Comparison of ENCODE assay signal across 13 mouse cellular contexts in genomic region chr9:103086736-103087135, GRCm38 (mm10).
"Had no signal": no experiment of that assay in that cellular context is flagged by ENCODE, and none has a peak within 500 bp of the region (broad histone marks: within the 10 kb centered on the region; RNA-seq: fewer than 3 reads in every experiment).

No protein-coding gene starts in this region.

- DNase-seq: kidney, postnatal 4 days; layer of hippocampus, adult 9-11 months; liver, postnatal 0 days; lung, embryonic 14.5 days; thymus, adult 18-20 months; thymus, postnatal 36 days had no signal

- ATAC-seq: liver, postnatal 0 days; lung, postnatal 0 days; midbrain, embryonic 15.5 days had no signal

- H3K4me2 ChIP-seq: limb, embryonic 12.5 days; limb, embryonic 15.5 days; liver, embryonic 11.5 days; lung, embryonic 14.5 days; midbrain, embryonic 15.5 days had no signal

- H3K27me3 ChIP-seq: limb, embryonic 15.5 days; midbrain, embryonic 15.5 days had no signal

- H3K9ac ChIP-seq: limb, embryonic 12.5 days; limb, embryonic 15.5 days; liver, embryonic 14.5 days; liver, postnatal 0 days; lung, embryonic 14.5 days; midbrain, embryonic 15.5 days had no signal

- H3K36me3 ChIP-seq: limb, embryonic 12.5 days; limb, embryonic 15.5 days; midbrain, embryonic 15.5 days had no signal

- H3K9me3 ChIP-seq: limb, embryonic 12.5 days; limb, embryonic 15.5 days; midbrain, embryonic 15.5 days had no signal

- H3K4me3 ChIP-seq: limb, embryonic 12.5 days; limb, embryonic 15.5 days; midbrain, embryonic 15.5 days had no signal

- H3K27ac ChIP-seq: limb, embryonic 12.5 days; limb, embryonic 15.5 days; liver, embryonic 14.5 days; macrophage; midbrain, embryonic 15.5 days had no signal
